In genomic region chr6:108142796-108143195, GRCm38 (mm10) we compare ENCODE assay signal across 19 mouse cellular contexts. TPM values are rescaled to one million over a fixed set of nuclear protein-coding genes. Genes with fewer than 3 reads are reported as not detected.
DNase-seq lines count a peak whose midpoint lies in the region; ATAC-seq and TF ChIP-seq lines count a peak whose summit lies in the region.
"Had no signal": no experiment of that assay in that cellular context is flagged by ENCODE, and none has a peak within 500 bp of the region (broad histone marks: within the 10 kb centered on the region; RNA-seq: fewer than 3 reads in every experiment).

No protein-coding gene starts in this region.

- no peaks in the 10 kb centered on the region for H3K27me3 ChIP-seq in forebrain, postnatal 0 days (ENCODE audit: insufficient read depth, low read length)
- H3K27me3 ChIP-seq in forebrain, embryonic 12.5 days, result no peaks in the 10 kb centered on the region
- H3K27me3 ChIP-seq: heart, embryonic 13.5 days; intestine, embryonic 15.5 days; liver, embryonic 12.5 days had no signal

- no peak overlapping the region for H3K4me2 ChIP-seq in forebrain, postnatal 0 days (ENCODE audit: low read depth)
- H3K4me2 ChIP-seq in forebrain, embryonic 12.5 days, result no peak overlapping the region
- H3K4me2 ChIP-seq: heart, embryonic 13.5 days; intestine, embryonic 15.5 days; liver, embryonic 12.5 days had no signal

- H3K36me3 ChIP-seq in forebrain, postnatal 0 days (ENCODE audit: insufficient read depth), result no peaks in the 10 kb centered on the region
- no peaks in the 10 kb centered on the region for H3K36me3 ChIP-seq in forebrain, embryonic 12.5 days (replicated peaks)
- H3K36me3 ChIP-seq: intestine, embryonic 15.5 days had no signal

- 0 out of 2 replicates have a peak, but pooled peaks cover 4% of the 10 kb centered on the region for H3K4me1 ChIP-seq in forebrain, postnatal 0 days (ENCODE audit: insufficient read depth)
- H3K4me1 ChIP-seq in forebrain, embryonic 12.5 days, result peaks cover 13% of the 10 kb centered on the region
- H3K4me1 ChIP-seq: heart, embryonic 13.5 days; intestine, embryonic 15.5 days; liver, embryonic 12.5 days had no signal

- WGBS in forebrain, postnatal 0 days, result 30% methylated on average over 4 of the region's 4 CpGs
- 74% methylated on average over 4 of the region's 4 CpGs for WGBS in forebrain, embryonic 12.5 days

- DNase-seq in forebrain, postnatal 0 days, result peak; percentile 82
- peak; percentile 51 for DNase-seq in adipocyte (ENCODE audit: low spot score)
- DNase-seq in frontal cortex, adult 2 months (ENCODE audit: extremely low spot score in 1 of 2, low spot score in 1 of 2), result peak; percentile 48 to 64
- DNase-seq in left cerebral cortex, postnatal 36 days (ENCODE audit: low spot score in 2 of 2), result peak; percentile 27 to 33
- DNase-seq in kidney, postnatal 25 days, result no peak
- DNase-seq: adrenal gland, postnatal 25 days; cerebellum, adult 11-12 months; gastrocnemius, postnatal 25 days; lung, postnatal 14 days; spleen, adult 18-20 months had no signal

- intact Hi-C loops in left cerebral cortex, postnatal 36 days (cut with DNase I), result no loop called here

- no peaks in the 10 kb centered on the region for H3K9me3 ChIP-seq in forebrain, postnatal 0 days (ENCODE audit: low read length)
- H3K9me3 ChIP-seq in forebrain, embryonic 12.5 days, result no peaks in the 10 kb centered on the region
- H3K9me3 ChIP-seq: G1E; heart, embryonic 13.5 days; hindbrain, embryonic 10.5 days; intestine, embryonic 15.5 days; liver, embryonic 12.5 days had no signal

- no peak for TF ChIP-seq CTCF in forebrain, postnatal 0 days (IDR thresholded peaks at IDR 0.05; ENCODE audit: low read depth)

- peak; percentile 78 for ATAC-seq in forebrain, postnatal 0 days
- no peak for ATAC-seq in forebrain, embryonic 12.5 days (ENCODE audit: low FRiP score)
- ATAC-seq in activated CD4-positive, CD25-positive, alpha-beta regulatory T cell, adult 4 months, result no peak
- ATAC-seq: intestine, embryonic 15.5 days; liver, embryonic 12.5 days had no signal

- no peak overlapping the region for H3K9ac ChIP-seq in forebrain, postnatal 0 days
- no peak overlapping the region for H3K9ac ChIP-seq in forebrain, embryonic 12.5 days
- H3K9ac ChIP-seq: heart, embryonic 13.5 days; intestine, embryonic 15.5 days; liver, embryonic 12.5 days had no signal

- H3K27ac ChIP-seq in forebrain, postnatal 0 days (ENCODE audit: low read depth, low read length), result peak overlapping the region; percentile 69
- no peak overlapping the region for H3K27ac ChIP-seq in forebrain, embryonic 12.5 days
- H3K27ac ChIP-seq: heart, embryonic 13.5 days; hindbrain, embryonic 10.5 days; intestine, embryonic 15.5 days; kidney, postnatal 0 days; liver, embryonic 12.5 days; stomach, postnatal 0 days had no signal

- H3K4me3 ChIP-seq in forebrain, postnatal 0 days (ENCODE audit: low read depth, low read length), result no peak overlapping the region
- H3K4me3 ChIP-seq in forebrain, embryonic 12.5 days (replicated peaks), result no peak overlapping the region
- H3K4me3 ChIP-seq: heart, embryonic 13.5 days; hindbrain, embryonic 10.5 days; intestine, embryonic 15.5 days; liver, embryonic 12.5 days had no signal

RNA-seq across cellular contexts. Expression of gene Sumf1, which starts 42.6 kb away (rescaled TPM):
- 15.7 and 18.3 TPM in 2 replicates for total RNA-seq in forebrain, postnatal 0 days (2014; rRNA removed)
- 7.7 and 11.6 TPM in 2 replicates for polyA plus RNA-seq in forebrain, postnatal 0 days (2015; fragmentation: Nextera tagmentation; extraction: Ambion mirVana)
- polyA plus RNA-seq in forebrain, embryonic 12.5 days (2016; fragmentation: Nextera tagmentation; extraction: Ambion mirVana), result 17.0 and 17.1 TPM in 2 replicates
- 15.9 and 18.7 TPM in 2 replicates for polyA plus RNA-seq in frontal cortex, adult 2 months (2012; rRNA removed)
- total RNA-seq in left cerebral cortex, postnatal 36 days (2021), result 10 to 100 TPM; 22.1 to 24.5 TPM
- polyA plus RNA-seq in activated CD4-positive, CD25-positive, alpha-beta regulatory T cell, adult 4 months (2017; shearing (Covaris generic)), result 1 to 10 TPM; 6.3 to 7.6 TPM

Comparison
In these comparisons a context has a peak if more than half of its experiments do, and no peak if none do; other contexts are left out.
1. DNase-seq: peak in forebrain, postnatal 0 days (single experiment), adipocyte (single experiment), frontal cortex, adult 2 months (2 of 2) and left cerebral cortex, postnatal 36 days (2 of 2); none in kidney, postnatal 25 days (0 of 2).